ENCODE assay signal across 8 mouse cellular contexts in the genomic region with DNA sequence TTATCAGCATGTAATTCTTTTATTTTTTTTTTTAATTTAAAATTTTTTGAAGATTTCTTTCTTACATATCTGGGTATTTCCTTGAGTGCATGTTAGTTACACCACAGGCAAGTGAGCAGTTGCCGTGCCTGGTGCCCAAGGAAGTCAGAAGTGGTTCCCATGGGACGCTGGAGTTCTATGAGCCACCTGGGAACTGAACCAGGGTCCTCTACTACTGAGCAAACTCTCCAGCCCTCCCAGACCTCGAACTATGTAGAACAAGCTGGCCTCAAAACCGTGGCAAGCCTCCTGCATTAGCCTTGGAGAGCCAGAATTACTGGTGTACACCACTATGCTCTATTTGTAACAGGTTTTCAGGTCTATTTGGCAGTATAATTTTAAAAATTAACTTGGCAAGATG. TPM values are rescaled to one million over a fixed set of nuclear protein-coding genes. Genes with fewer than 3 reads are reported as not detected.
A peak's percentile ranks its signal among the peaks of the same experiment; 100 is the strongest.
DNase-seq lines count a peak whose midpoint lies in the region; ATAC-seq lines count a peak whose summit lies in the region.

No protein-coding gene starts in this region.

- peak overlapping the region; percentile 83 for H3K9ac ChIP-seq in embryonic facial prominence, embryonic 11.5 days (replicated peaks; ENCODE audit: low read length)
- peak overlapping the region; percentile 81 for H3K9ac ChIP-seq in hindbrain, embryonic 13.5 days

- intact Hi-C loops in left cerebral cortex, postnatal 10 days (cut with DNase I) = no loop called here

- H3K9me3 ChIP-seq in megakaryocyte, embryonic 14.5 days = no peaks in the 10 kb centered on the region
- H3K9me3 ChIP-seq in embryonic facial prominence, embryonic 11.5 days (replicated peaks; ENCODE audit: control insufficient read depth, low read length) = no peaks in the 10 kb centered on the region
- H3K9me3 ChIP-seq in hindbrain, embryonic 13.5 days = no peaks in the 10 kb centered on the region

- peak; percentile 40 for DNase-seq in embryonic facial prominence, embryonic 11.5 days (ENCODE audit: low spot score)
- no peak for DNase-seq in T-cell, adult 2 months (ENCODE audit: low spot score)
- DNase-seq in layer of hippocampus, postnatal 14 days (ENCODE audit: low spot score in 2 of 2) = no peak
- DNase-seq in left cerebral cortex, postnatal 10 days (ENCODE audit: extremely low spot score in 1 of 2, low spot score in 2 of 2) = no peak

- H3K27ac ChIP-seq in embryonic facial prominence, embryonic 11.5 days (replicated peaks; ENCODE audit: low read depth, low read length) = peak overlapping the region; percentile 72
- H3K27ac ChIP-seq in hindbrain, embryonic 13.5 days = peak overlapping the region; percentile 97

- peak overlapping the region; percentile 96 for H3K4me3 ChIP-seq in megakaryocyte, embryonic 14.5 days (replicated peaks)
- H3K4me3 ChIP-seq in embryonic facial prominence, embryonic 11.5 days (ENCODE audit: low read depth, low read length) = peak overlapping the region; percentile 61
- H3K4me3 ChIP-seq in hindbrain, embryonic 13.5 days = peak overlapping the region; percentile 55

- H3K4me1 ChIP-seq in megakaryocyte, embryonic 14.5 days = peaks cover 45% of the 10 kb centered on the region
- no peaks in the 10 kb centered on the region for H3K4me1 ChIP-seq in embryonic facial prominence, embryonic 11.5 days (ENCODE audit: control insufficient read depth, insufficient read depth, low read length)
- peaks cover 28% of the 10 kb centered on the region for H3K4me1 ChIP-seq in hindbrain, embryonic 13.5 days (replicated peaks)

- peaks cover 8% of the 10 kb centered on the region for H3K36me3 ChIP-seq in megakaryocyte, embryonic 14.5 days (replicated peaks; ENCODE audit: low read length)
- no peaks in the 10 kb centered on the region for H3K36me3 ChIP-seq in embryonic facial prominence, embryonic 11.5 days (replicated peaks; ENCODE audit: control insufficient read depth, insufficient read depth, low read depth, low read length)
- H3K36me3 ChIP-seq in hindbrain, embryonic 13.5 days = 0 out of 2 replicates have a peak, but pooled peaks cover 4% of the 10 kb centered on the region

- peak overlapping the region; percentile 52 for H3K4me2 ChIP-seq in embryonic facial prominence, embryonic 11.5 days (ENCODE audit: low read depth, low read length)
- H3K4me2 ChIP-seq in hindbrain, embryonic 13.5 days = peak overlapping the region; percentile 52

- 38% methylated on average over 4 of the region's 4 CpGs for WGBS in embryonic facial prominence, embryonic 11.5 days
- 39% methylated on average over 4 of the region's 4 CpGs for WGBS in hindbrain, embryonic 13.5 days

- H3K27me3 ChIP-seq in megakaryocyte, embryonic 14.5 days (replicated peaks) = no peaks in the 10 kb centered on the region
- H3K27me3 ChIP-seq in embryonic facial prominence, embryonic 11.5 days (ENCODE audit: control insufficient read depth, insufficient read depth, low read length) = no peaks in the 10 kb centered on the region
- no peaks in the 10 kb centered on the region for H3K27me3 ChIP-seq in hindbrain, embryonic 13.5 days

- no peak for ATAC-seq in megakaryocyte, adult 5-6 weeks (ENCODE audit: poor library complexity, severe bottlenecking)
- peak; percentile 9; the same call in 1 of the 2 replicates for ATAC-seq in embryonic facial prominence, embryonic 11.5 days (replicated peaks; ENCODE audit: insufficient number of reproducible peaks, low FRiP score, low TSS enrichment, low read depth)
- ATAC-seq in hindbrain, embryonic 13.5 days (ENCODE audit: low FRiP score) = no peak
- ATAC-seq in megakaryocyte-erythroid progenitor cell, adult 5-6 weeks (replicated peaks; ENCODE audit: low FRiP score, low TSS enrichment, poor library complexity, severe bottlenecking) = peak; percentile 4; the same call in 1 of the 2 replicates

RNA-seq across cellular contexts. Expression of a gene that starts 3.2 kb away (rescaled TPM):
- 13.3 and 53.7 TPM in 2 replicates for polyA plus RNA-seq in megakaryocyte, embryonic 14.5 days (2012; ENCODE audit: insufficient read depth, low replicate concordance)
- total RNA-seq in megakaryocyte, adult 5-6 weeks (2015) = 4.3 and 4.8 TPM in 2 replicates
- 4.1 and 4.9 TPM in 2 replicates for total RNA-seq in megakaryocyte, adult 5-6 weeks (2017)
- 5.1 and 7.7 TPM in 2 replicates for polyA plus RNA-seq in embryonic facial prominence, embryonic 11.5 days (2014; fragmentation: Nextera tagmentation; extraction: Ambion mirVana)
- 6.8 and 7.6 TPM in 2 replicates for polyA plus RNA-seq in hindbrain, embryonic 13.5 days (2015; fragmentation: Nextera tagmentation; extraction: Ambion mirVana)
- 6.2 and 12.7 TPM in 2 replicates for total RNA-seq in megakaryocyte-erythroid progenitor cell, adult 5-6 weeks (2014; fragmentation: Nextera tagmentation)
- total RNA-seq in megakaryocyte-erythroid progenitor cell, adult 5-6 weeks (2017) = 2.9 and 7.3 TPM in 2 replicates
- total RNA-seq in layer of hippocampus, postnatal 14 days (2021) = 1 to 10 TPM; 4.3 to 5.6 TPM
- total RNA-seq in left cerebral cortex, postnatal 10 days (2021) = 1 to 10 TPM; 3.6 to 5.8 TPM

RNA-seq across cellular contexts. Expression of a gene that starts 15.2 kb away (rescaled TPM):
- 120 and 327 TPM in 2 replicates for polyA plus RNA-seq in megakaryocyte, embryonic 14.5 days (2012; ENCODE audit: insufficient read depth, low replicate concordance)
- 133 and 145 TPM in 2 replicates for total RNA-seq in megakaryocyte, adult 5-6 weeks (2015)
- total RNA-seq in megakaryocyte, adult 5-6 weeks (2017) = 41.4 and 51.1 TPM in 2 replicates
- polyA plus RNA-seq in embryonic facial prominence, embryonic 11.5 days (2014; fragmentation: Nextera tagmentation; extraction: Ambion mirVana) = 404 and 462 TPM in 2 replicates
- polyA plus RNA-seq in hindbrain, embryonic 13.5 days (2015; fragmentation: Nextera tagmentation; extraction: Ambion mirVana) = 439 and 447 TPM in 2 replicates
- total RNA-seq in megakaryocyte-erythroid progenitor cell, adult 5-6 weeks (2014; fragmentation: Nextera tagmentation) = 221 and 258 TPM in 2 replicates
- total RNA-seq in megakaryocyte-erythroid progenitor cell, adult 5-6 weeks (2017) = 39.5 and 75.5 TPM in 2 replicates
- 100 to 1,000 TPM; 211 to 215 TPM for total RNA-seq in layer of hippocampus, postnatal 14 days (2021)
- 100 to 1,000 TPM; 196 to 203 TPM for total RNA-seq in left cerebral cortex, postnatal 10 days (2021)

RNA-seq across cellular contexts. Expression of a gene that starts 18.6 kb away (rescaled TPM):
- not detected in 2 replicates for polyA plus RNA-seq in megakaryocyte, embryonic 14.5 days (2012; ENCODE audit: insufficient read depth, low replicate concordance)
- total RNA-seq in megakaryocyte, adult 5-6 weeks (2015) = not detected in 2 replicates
- not detected in 2 replicates for total RNA-seq in megakaryocyte, adult 5-6 weeks (2017)
- not detected in 2 replicates for polyA plus RNA-seq in embryonic facial prominence, embryonic 11.5 days (2014; fragmentation: Nextera tagmentation; extraction: Ambion mirVana)
- polyA plus RNA-seq in hindbrain, embryonic 13.5 days (2015; fragmentation: Nextera tagmentation; extraction: Ambion mirVana) = not detected in 2 replicates
- total RNA-seq in megakaryocyte-erythroid progenitor cell, adult 5-6 weeks (2014; fragmentation: Nextera tagmentation) = 0.45 TPM in 1 of 2 replicates, not detected in the other
- not detected in 2 replicates for total RNA-seq in megakaryocyte-erythroid progenitor cell, adult 5-6 weeks (2017)
- under 1 TPM; 0.35 to 0.38 TPM for total RNA-seq in layer of hippocampus, postnatal 14 days (2021)
- not detected for total RNA-seq in left cerebral cortex, postnatal 10 days (2021)

RNA-seq across cellular contexts. Expression of a gene that starts 25.3 kb away (rescaled TPM):
- 1.0 and 2.6 TPM in 2 replicates for polyA plus RNA-seq in megakaryocyte, embryonic 14.5 days (2012; ENCODE audit: insufficient read depth, low replicate concordance)
- total RNA-seq in megakaryocyte, adult 5-6 weeks (2015) = 0.11 and 0.54 TPM in 2 replicates
- total RNA-seq in megakaryocyte, adult 5-6 weeks (2017) = 0.57 and 0.73 TPM in 2 replicates
- polyA plus RNA-seq in embryonic facial prominence, embryonic 11.5 days (2014; fragmentation: Nextera tagmentation; extraction: Ambion mirVana) = 28.4 and 31.5 TPM in 2 replicates
- 9.8 and 10.0 TPM in 2 replicates for polyA plus RNA-seq in hindbrain, embryonic 13.5 days (2015; fragmentation: Nextera tagmentation; extraction: Ambion mirVana)
- total RNA-seq in megakaryocyte-erythroid progenitor cell, adult 5-6 weeks (2014; fragmentation: Nextera tagmentation) = not detected in 2 replicates
- total RNA-seq in megakaryocyte-erythroid progenitor cell, adult 5-6 weeks (2017) = 0.19 and 0.80 TPM in 2 replicates
- total RNA-seq in layer of hippocampus, postnatal 14 days (2021) = 1 to 10 TPM; 2.6 to 3.2 TPM
- 1 to 10 TPM; 3.2 to 3.7 TPM for total RNA-seq in left cerebral cortex, postnatal 10 days (2021)

RNA-seq across cellular contexts. Expression of a gene that starts 38.1 kb away (rescaled TPM):
- not detected in 2 replicates for polyA plus RNA-seq in megakaryocyte, embryonic 14.5 days (2012; ENCODE audit: insufficient read depth, low replicate concordance)
- total RNA-seq in megakaryocyte, adult 5-6 weeks (2015) = not detected in 2 replicates
- total RNA-seq in megakaryocyte, adult 5-6 weeks (2017) = not detected in 2 replicates
- not detected in 2 replicates for polyA plus RNA-seq in embryonic facial prominence, embryonic 11.5 days (2014; fragmentation: Nextera tagmentation; extraction: Ambion mirVana)
- not detected in 2 replicates for polyA plus RNA-seq in hindbrain, embryonic 13.5 days (2015; fragmentation: Nextera tagmentation; extraction: Ambion mirVana)
- total RNA-seq in megakaryocyte-erythroid progenitor cell, adult 5-6 weeks (2014; fragmentation: Nextera tagmentation) = not detected in 2 replicates
- total RNA-seq in megakaryocyte-erythroid progenitor cell, adult 5-6 weeks (2017) = not detected in 2 replicates
- not detected for total RNA-seq in layer of hippocampus, postnatal 14 days (2021)
- not detected for total RNA-seq in left cerebral cortex, postnatal 10 days (2021)

Comparison
In these comparisons a context has a peak if more than half of its experiments do, and no peak if none do; other contexts are left out.
1. ATAC-seq: peak in embryonic facial prominence, embryonic 11.5 days (single experiment) and megakaryocyte-erythroid progenitor cell, adult 5-6 weeks (single experiment); none in megakaryocyte, adult 5-6 weeks (single experiment) and hindbrain, embryonic 13.5 days (single experiment).
2. Peak in every context shown above with its lines, with median percentiles within 50 percentile points of each other: H3K4me3 ChIP-seq.